Mouse (Mus musculus): Measurements from ENCODE around the gene Gm17949. TPM values are rescaled to one million over a fixed set of nuclear protein-coding genes. Genes with fewer than 3 reads are reported as not detected.

Gm17949 gene
- polyA plus RNA-seq, 1 experiment, result not detected

GRCm38 (mm10) chr17:56990115-56990746, 21.0 kb upstream of the Gm17949 start, which contains the start of gene Clpp:
TSS of gene Clpp (plus strand) at chr17:56990305.
- under 1% methylated on average over 52 of the region's 52 CpGs for WGBS
- Histone ChIP-seq H3K27ac (ENCODE audit: insufficient read depth, low read depth, low read length) (peak within 1 kb of the TSS; percentile 60), H3K4me3 (ENCODE audit: low read depth, low read length) (peak within 1 kb of the TSS; percentile 91), H3K36me3 (ENCODE audit: control insufficient read depth, insufficient read depth, low read length) (peaks cover 17% of the 10 kb centered on the region), H3K4me1 (ENCODE audit: control insufficient read depth, insufficient read depth, insufficient read length, low read length) (peaks cover 4% of the 10 kb centered on the region; the same call in 1 of the 2 replicates), H3K27me3 (ENCODE audit: control insufficient read depth, insufficient read depth, low read length) (no peaks in the 10 kb centered on the region)
- TF ChIP-seq POLR2A (IDR thresholded peaks at IDR 0.05; ENCODE audit: low read depth, low read length) (peak; percentile 76), CTCF (IDR thresholded peaks at IDR 0.05; ENCODE audit: extremely low read depth, insufficient read length, insufficient replicate concordance, low read depth, low read length) (no peak)

GRCm38 (mm10) chr17:56990966-56991365, 20.3 kb upstream of the Gm17949 start:
- H3K27me3 ChIP-seq (ENCODE audit: control insufficient read depth, insufficient read depth, low read length), result no peaks in the 10 kb centered on the region
- no peak for TF ChIP-seq CTCF (IDR thresholded peaks at IDR 0.05; ENCODE audit: extremely low read depth, insufficient read length, insufficient replicate concordance, low read depth, low read length)
- TF ChIP-seq POLR2A (IDR thresholded peaks at IDR 0.05; ENCODE audit: low read depth, low read length), result no peak

GRCm38 (mm10) chr17:56995046-56995445, 16.2 kb upstream of the Gm17949 start:
- H3K36me3 ChIP-seq (ENCODE audit: control insufficient read depth, insufficient read depth, low read length), result peaks cover 28% of the 10 kb centered on the region
- no peak for TF ChIP-seq CTCF (IDR thresholded peaks at IDR 0.05; ENCODE audit: extremely low read depth, insufficient read length, insufficient replicate concordance, low read depth, low read length)
- no peak for TF ChIP-seq POLR2A (IDR thresholded peaks at IDR 0.05; ENCODE audit: low read depth, low read length)
- H3K4me3 ChIP-seq (ENCODE audit: low read depth, low read length), result no peak overlapping the region
- peaks cover 6% of the 10 kb centered on the region; the same call in 1 of the 2 replicates for H3K4me1 ChIP-seq (ENCODE audit: control insufficient read depth, insufficient read depth, insufficient read length, low read length)
- no peak overlapping the region for H3K27ac ChIP-seq (ENCODE audit: insufficient read depth, low read depth, low read length)
- H3K27me3 ChIP-seq (ENCODE audit: control insufficient read depth, insufficient read depth, low read length), result no peaks in the 10 kb centered on the region
- 85% methylated on average over 8 of the region's 8 CpGs for WGBS

More at GRCm38 (mm10) chr17:56990966-56991365, 20.3 kb upstream of the Gm17949 start:
- Histone ChIP-seq H3K27ac (ENCODE audit: insufficient read depth, low read depth, low read length) (no peak overlapping the region), H3K4me1 (ENCODE audit: control insufficient read depth, insufficient read depth, insufficient read length, low read length) (peaks cover 3% of the 10 kb centered on the region; the same call in 1 of the 2 replicates), H3K36me3 (ENCODE audit: control insufficient read depth, insufficient read depth, low read length) (peaks cover 21% of the 10 kb centered on the region), H3K4me3 (ENCODE audit: low read depth, low read length) (0 out of 2 replicates have a peak overlapping the region, but pooled peaks have one; percentile 3)
- 55% methylated on average over 2 of the region's 2 CpGs for WGBS

DNA sequence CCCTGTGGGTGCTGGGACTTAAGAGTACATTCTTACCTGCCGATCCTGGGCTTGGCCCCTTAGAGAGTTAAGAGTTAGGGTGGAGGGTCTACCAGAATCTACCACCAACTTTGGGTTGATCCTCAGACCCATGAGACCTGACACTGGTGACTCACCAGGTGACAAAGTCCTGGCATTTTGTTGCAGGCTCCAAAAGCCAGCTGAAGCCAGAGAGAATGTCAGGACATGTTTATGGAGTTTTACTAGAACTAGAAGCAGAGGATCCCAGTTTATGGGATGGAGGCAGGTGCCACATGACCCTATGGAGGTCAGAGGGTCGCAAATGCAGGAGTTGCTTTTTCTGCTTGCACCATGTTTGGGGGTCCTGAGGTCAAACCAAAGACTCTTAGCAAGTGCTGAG, 14.8 kb upstream of the Gm17949 start:
- Histone ChIP-seq H3K36me3 (ENCODE audit: control insufficient read depth, insufficient read depth, low read length) (peaks cover 28% of the 10 kb centered on the region), H3K27ac (ENCODE audit: insufficient read depth, low read depth, low read length) (no peak overlapping the region), H3K4me3 (ENCODE audit: low read depth, low read length) (no peak overlapping the region), H3K27me3 (ENCODE audit: control insufficient read depth, insufficient read depth, low read length) (no peaks in the 10 kb centered on the region), H3K4me1 (ENCODE audit: control insufficient read depth, insufficient read depth, insufficient read length, low read length) (peaks cover 3% of the 10 kb centered on the region; the same call in 1 of the 2 replicates)
- WGBS, result 58% methylated on average over 2 of the region's 2 CpGs
- TF ChIP-seq POLR2A (IDR thresholded peaks at IDR 0.05; ENCODE audit: low read depth, low read length) (no peak), CTCF (IDR thresholded peaks at IDR 0.05; ENCODE audit: extremely low read depth, insufficient read length, insufficient replicate concordance, low read depth, low read length) (no peak)

DNA sequence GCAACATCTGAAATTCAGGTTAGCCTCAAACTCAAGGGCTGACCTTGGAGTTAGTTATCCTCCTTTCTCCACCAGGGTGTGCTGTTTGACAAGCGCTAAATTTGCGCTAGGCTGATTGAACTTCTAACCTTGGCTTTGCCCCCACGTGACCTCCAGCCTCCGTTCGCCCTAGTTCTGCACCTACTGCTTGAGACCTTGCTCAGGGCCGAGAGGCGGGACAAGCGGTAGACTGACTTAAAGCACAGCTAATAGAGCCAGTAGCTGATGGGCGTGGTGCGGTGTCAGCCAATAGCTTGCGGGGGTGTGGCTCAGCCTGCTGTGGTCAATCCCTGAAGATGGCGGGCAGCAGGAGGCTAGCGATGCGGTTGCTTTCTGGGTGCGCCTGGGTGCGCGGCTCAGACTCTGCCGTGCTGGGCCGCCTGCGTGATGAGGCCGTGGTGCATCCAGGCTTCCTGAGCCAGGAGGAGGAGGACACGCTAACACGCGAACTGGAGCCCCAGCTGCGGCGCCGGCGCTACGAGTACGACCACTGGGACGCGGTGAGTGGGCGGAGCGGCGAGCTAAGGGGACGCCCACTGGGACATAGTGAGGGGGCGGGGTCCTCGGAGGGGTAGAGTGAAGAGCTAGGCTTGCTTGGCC, 14.1 kb upstream of the Gm17949 start, which contains the start of gene Alkbh7:
Alkbh7 (plus strand) TSS at position 311 of the 639 bp plus-strand sequence.
- peak; percentile 65; the same call in 1 of the 2 replicates for TF ChIP-seq CTCF (IDR thresholded peaks at IDR 0.05; ENCODE audit: extremely low read depth, insufficient read length, insufficient replicate concordance, low read depth, low read length)
- no peak for TF ChIP-seq POLR2A (IDR thresholded peaks at IDR 0.05; ENCODE audit: low read depth, low read length)
- Histone ChIP-seq H3K4me1 (ENCODE audit: control insufficient read depth, insufficient read depth, insufficient read length, low read length) (peaks cover 3% of the 10 kb centered on the region; the same call in 1 of the 2 replicates), H3K36me3 (ENCODE audit: control insufficient read depth, insufficient read depth, low read length) (peaks cover 28% of the 10 kb centered on the region), H3K4me3 (ENCODE audit: low read depth, low read length) (peak within 1 kb of the TSS; percentile 79), H3K27me3 (ENCODE audit: control insufficient read depth, insufficient read depth, low read length) (no peaks in the 10 kb centered on the region), H3K27ac (ENCODE audit: insufficient read depth, low read depth, low read length) (peak within 1 kb of the TSS; percentile 48; the same call in 1 of the 2 replicates)
- WGBS, result under 1% methylated on average over 38 of the region's 38 CpGs

DNA sequence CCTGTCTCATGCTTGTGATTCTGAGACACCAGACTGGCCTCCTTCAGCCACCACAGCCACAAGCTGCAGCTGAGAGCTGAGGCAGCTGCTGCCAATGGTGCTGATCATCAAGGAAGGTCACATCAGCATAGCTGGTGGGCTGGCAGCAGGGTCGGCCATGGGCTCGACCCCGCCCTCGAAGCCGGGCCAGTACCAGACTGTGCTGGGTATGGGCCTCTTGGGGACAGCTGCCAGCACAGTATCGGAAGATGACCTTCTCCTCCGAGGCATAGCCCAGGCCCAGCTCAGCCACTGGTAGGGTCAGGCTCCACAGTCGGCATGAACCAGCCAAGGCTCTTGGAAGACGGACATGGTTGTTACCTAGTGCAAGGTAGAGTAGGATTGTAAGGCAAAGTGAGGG, 11.9 kb upstream of the Gm17949 start:
- Histone ChIP-seq H3K36me3 (ENCODE audit: control insufficient read depth, insufficient read depth, low read length) (peaks cover 35% of the 10 kb centered on the region), H3K4me1 (ENCODE audit: control insufficient read depth, insufficient read depth, insufficient read length, low read length) (peaks cover 3% of the 10 kb centered on the region; the same call in 1 of the 2 replicates), H3K27ac (ENCODE audit: insufficient read depth, low read depth, low read length) (no peak overlapping the region), H3K27me3 (ENCODE audit: control insufficient read depth, insufficient read depth, low read length) (no peaks in the 10 kb centered on the region), H3K4me3 (ENCODE audit: low read depth, low read length) (no peak overlapping the region)
- WGBS, result 93% methylated on average over 9 of the region's 9 CpGs
- TF ChIP-seq POLR2A (IDR thresholded peaks at IDR 0.05; ENCODE audit: low read depth, low read length), result no peak
- no peak for TF ChIP-seq CTCF (IDR thresholded peaks at IDR 0.05; ENCODE audit: extremely low read depth, insufficient read length, insufficient replicate concordance, low read depth, low read length)
